27 mouse cellular contexts compared by ENCODE assay signal in the genomic region with DNA sequence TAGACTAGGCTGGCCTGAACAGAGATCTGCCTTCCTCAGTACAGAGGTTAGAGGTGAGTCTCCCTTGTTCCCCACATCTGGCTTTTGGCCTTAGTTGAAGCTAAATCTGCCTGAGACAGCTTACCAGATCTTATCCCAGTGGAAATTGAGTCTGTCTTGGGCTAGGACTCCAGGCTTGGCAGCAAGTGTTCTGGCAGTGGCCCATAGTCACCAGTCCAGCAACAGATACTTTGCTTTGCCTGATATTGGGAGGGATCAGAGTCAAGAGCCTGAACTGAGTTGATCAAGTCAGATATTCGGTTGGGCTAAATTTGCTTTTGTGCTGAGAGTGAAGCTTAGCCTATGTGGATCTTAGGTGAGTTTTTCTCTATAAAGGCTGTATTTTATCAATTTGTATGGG. TPM values are rescaled to one million over a fixed set of nuclear protein-coding genes. Genes with fewer than 3 reads are reported as not detected.
DNase-seq lines count a peak whose midpoint lies in the region; ATAC-seq and TF ChIP-seq lines count a peak whose summit lies in the region.
"Had no signal": no experiment of that assay in that cellular context is flagged by ENCODE, and none has a peak within 500 bp of the region (broad histone marks: within the 10 kb centered on the region; RNA-seq: fewer than 3 reads in every experiment).

No protein-coding gene starts in this region.

- H3K4me1 ChIP-seq in heart, embryonic 10.5 days = peaks cover 27% of the 10 kb centered on the region
- H3K4me1 ChIP-seq in E14TG2a.4 (replicated peaks; ENCODE audit: low read depth, low read length) (peaks cover 92% of the 10 kb centered on the region), MEL (ENCODE audit: control insufficient read depth in 1 of 2, insufficient read depth in 2 of 2, low read length in 2 of 2) (peaks cover 0 to 18% of the 10 kb centered on the region in 2 experiments; a peak in 2 of 4 replicates)
- H3K4me1 ChIP-seq in forebrain, embryonic 14.5 days (ENCODE audit: control insufficient read depth, insufficient read depth, low read length) = peaks cover 27% of the 10 kb centered on the region
- peaks cover 21% of the 10 kb centered on the region; the same call in 1 of the 2 replicates for H3K4me1 ChIP-seq in cerebellum, adult 2 months (ENCODE audit: control insufficient read depth, insufficient read depth, low read length)

- no peak for TF ChIP-seq RAD21 in MEL (IDR thresholded peaks at IDR 0.05; ENCODE audit: low read depth, low read length)

- H3K9me3 ChIP-seq in heart, embryonic 10.5 days = no peaks in the 10 kb centered on the region
- H3K9me3 ChIP-seq in E14TG2a.4 (ENCODE audit: low read length) (no peaks in the 10 kb centered on the region), MEL (replicated peaks; ENCODE audit: insufficient read depth, low read length) (no peaks in the 10 kb centered on the region)
- H3K9me3 ChIP-seq in forebrain, embryonic 14.5 days (replicated peaks; ENCODE audit: control insufficient read depth, low read length) = no peaks in the 10 kb centered on the region
- H3K9me3 ChIP-seq: embryonic facial prominence, embryonic 13.5 days; forebrain, embryonic 10.5 days; midbrain, embryonic 12.5 days; neural tube, embryonic 12.5 days; stomach, embryonic 15.5 days had no signal

- TF ChIP-seq CTCF in E14TG2a.4 (conservative IDR thresholded peaks at IDR 0.05; ENCODE audit: low read length) (no peak), MEL (IDR thresholded peaks at IDR 0.05 in 2 of 3, conservative IDR thresholded peaks at IDR 0.05 in 1 of 3; ENCODE audit: control insufficient read depth in 1 of 3, insufficient read depth in 1 of 3, low read depth in 2 of 3, low read length in 3 of 3, poor library complexity in 1 of 3, severe bottlenecking in 1 of 3) (no peak)
- TF ChIP-seq CTCF in cerebellum, adult 2 months (IDR thresholded peaks at IDR 0.05; ENCODE audit: borderline replicate concordance, insufficient read depth, low read depth, low read length) = no peak

- intact Hi-C loops in heart, postnatal 14 days (cut with DNase I) = loop anchor here (5.0 to 10.0 kb wide), 2 partner anchors 961 to 1198 kb away; a partner anchor contains a TSS
- intact Hi-C loops in gastrocnemius, postnatal 14 days (cut with DNase I; ENCODE audit: low total_unique reads) = no loop called here

- H3K4me3 ChIP-seq in heart, embryonic 10.5 days = no peak overlapping the region
- peak overlapping the region; percentile 45 for H3K4me3 ChIP-seq in E14TG2a.4 (replicated peaks; ENCODE audit: low read length)
- no peak overlapping the region for H3K4me3 ChIP-seq in MEL (ENCODE audit: control insufficient read depth in 1 of 2, insufficient read depth in 1 of 2, low read depth in 2 of 2, low read length in 2 of 2)
- no peak overlapping the region for H3K4me3 ChIP-seq in forebrain, embryonic 14.5 days (ENCODE audit: low read depth, low read length)
- no peak overlapping the region for H3K4me3 ChIP-seq in cerebellum, adult 2 months (replicated peaks; ENCODE audit: insufficient read depth, low read depth, low read length)
- H3K4me3 ChIP-seq: embryonic facial prominence, embryonic 13.5 days; forebrain, embryonic 10.5 days; left cerebral cortex, adult 2 months; midbrain, embryonic 12.5 days; myocyte; neural tube, embryonic 12.5 days; stomach, embryonic 15.5 days had no signal

- no peak for ATAC-seq in forebrain, embryonic 14.5 days
- ATAC-seq: forebrain, embryonic 16.5 days; Patski had no signal

- H3K27ac ChIP-seq in heart, embryonic 10.5 days = no peak overlapping the region
- no peak overlapping the region; the same call in 1 of the 2 replicates for H3K27ac ChIP-seq in MEL (ENCODE audit: control insufficient read depth, low read depth, low read length)
- no peak overlapping the region for H3K27ac ChIP-seq in forebrain, embryonic 14.5 days (ENCODE audit: low read depth, low read length)
- H3K27ac ChIP-seq in cerebellum, adult 2 months (ENCODE audit: insufficient read depth, low read length) = no peak overlapping the region
- H3K27ac ChIP-seq: embryonic facial prominence, embryonic 13.5 days; forebrain, embryonic 10.5 days; hindbrain, embryonic 14.5 days; left cerebral cortex, adult 2 months; midbrain, embryonic 12.5 days; neural tube, embryonic 12.5 days; stomach, embryonic 15.5 days had no signal

- no peak overlapping the region for H3K9ac ChIP-seq in MEL (ENCODE audit: control insufficient read depth, low read depth, low read length, poor library complexity, severe bottlenecking)
- H3K9ac ChIP-seq in forebrain, embryonic 14.5 days (ENCODE audit: low read length) = no peak overlapping the region
- H3K9ac ChIP-seq: embryonic facial prominence, embryonic 13.5 days; hindbrain, embryonic 14.5 days; midbrain, embryonic 12.5 days; neural tube, embryonic 12.5 days; stomach, embryonic 15.5 days had no signal

- no peak overlapping the region for H3K4me2 ChIP-seq in forebrain, embryonic 14.5 days (ENCODE audit: low read length)
- H3K4me2 ChIP-seq: embryonic facial prominence, embryonic 13.5 days; hindbrain, embryonic 14.5 days; midbrain, embryonic 12.5 days; neural tube, embryonic 12.5 days; stomach, embryonic 15.5 days had no signal

- TF ChIP-seq POLR2A in MEL (IDR thresholded peaks at IDR 0.05; ENCODE audit: control insufficient read depth in 1 of 2, insufficient read depth in 1 of 2, low read depth in 1 of 2, low read length in 2 of 2, poor library complexity in 1 of 2) = peak in 1 of 2 experiments; percentile 55; a peak in 1 of 4 replicates
- TF ChIP-seq POLR2A in cerebellum, adult 2 months (IDR thresholded peaks at IDR 0.05; ENCODE audit: borderline replicate concordance, insufficient read depth, low read length) = no peak

- DNase-seq in heart, postnatal 14 days = peak; percentile 21 to 23
- no peak for DNase-seq in heart, embryonic 10.5 days (ENCODE audit: low spot score)
- peak; percentile 23 for DNase-seq in MEL (ENCODE audit: low read depth, low spot score)
- DNase-seq in gastrocnemius, postnatal 14 days = peak; percentile 46
- DNase-seq in forebrain, embryonic 14.5 days (ENCODE audit: low spot score) = no peak
- DNase-seq in spleen, adult 12 weeks (ENCODE audit: low spot score) = no peak
- no peak for DNase-seq in cerebellum, adult 2 months
- DNase-seq: adrenal gland, postnatal 25 days; B cell, adult 2 months; cerebellum, adult 11-12 months; cerebellum, postnatal 10 days; kidney, adult 11 months; kidney, postnatal 14 days; left cerebral cortex, postnatal 4 days; lung, postnatal 36 days; right cerebral cortex, postnatal 4 days had no signal

- TF ChIP-seq EP300 in MEL (IDR thresholded peaks at IDR 0.05; ENCODE audit: low read depth in 1 of 2, low read length in 2 of 2) = no peak

- WGBS in heart, embryonic 10.5 days = 93% methylated on average over 1 of the region's 1 CpGs
- WGBS in forebrain, embryonic 14.5 days = 92% methylated on average over 1 of the region's 1 CpGs
- 52% methylated on average over 1 of the region's 1 CpGs for WGBS in cerebellum, adult 2 months

- peaks cover 77% of the 10 kb centered on the region for H3K36me3 ChIP-seq in heart, embryonic 10.5 days
- H3K36me3 ChIP-seq in E14TG2a.4 (ENCODE audit: insufficient read depth, low read length) (peaks cover 98% of the 10 kb centered on the region), MEL (ENCODE audit: control insufficient read depth in 1 of 2, insufficient read depth in 2 of 2, low read length in 2 of 2) (peaks cover 41 to 47% of the 10 kb centered on the region in 2 experiments)
- H3K36me3 ChIP-seq in forebrain, embryonic 14.5 days (ENCODE audit: control insufficient read depth, insufficient read depth, low read length) = peaks cover 78% of the 10 kb centered on the region

- H3K79me2 ChIP-seq in MEL (ENCODE audit: control insufficient read depth, insufficient read depth, low read length, poor library complexity) = peaks cover 37% of the 10 kb centered on the region

- H3K27me3 ChIP-seq in heart, embryonic 10.5 days (ENCODE audit: insufficient read depth, poor library complexity, severe bottlenecking) = no peaks in the 10 kb centered on the region
- no peaks in the 10 kb centered on the region for H3K27me3 ChIP-seq in E14TG2a.4 (ENCODE audit: insufficient read depth, low read length)
- H3K27me3 ChIP-seq in MEL (ENCODE audit: control insufficient read depth in 1 of 2, insufficient read depth in 2 of 2, low read length in 2 of 2) = no peaks in the 10 kb centered on the region
- no peaks in the 10 kb centered on the region for H3K27me3 ChIP-seq in forebrain, embryonic 14.5 days (replicated peaks; ENCODE audit: control insufficient read depth, insufficient read depth, low read length)
- H3K27me3 ChIP-seq in cerebellum, adult 2 months (ENCODE audit: control insufficient read depth, insufficient read depth, low read length) = no peaks in the 10 kb centered on the region
- H3K27me3 ChIP-seq: embryonic facial prominence, embryonic 13.5 days; midbrain, embryonic 12.5 days; neural tube, embryonic 12.5 days; Patski; stomach, embryonic 15.5 days had no signal

TF ChIP-seq in MEL, 35 proteins besides CTCF, POLR2A, EP300 and RAD21 (continues in another document):
- no peak for TF ChIP-seq USF2 (IDR thresholded peaks at IDR 0.05; ENCODE audit: borderline replicate concordance in 1 of 2, insufficient read depth in 1 of 2, low read depth in 1 of 2, low read length in 2 of 2)
- TF ChIP-seq ZKSCAN1 (IDR thresholded peaks at IDR 0.05; ENCODE audit: low read depth, low read length) = no peak
- no peak for TF ChIP-seq SIN3A (IDR thresholded peaks at IDR 0.05; ENCODE audit: low read length)
- TF ChIP-seq MAZ (IDR thresholded peaks at IDR 0.05; ENCODE audit: low read depth, low read length) = no peak
- TF ChIP-seq GATA1 (IDR thresholded peaks at IDR 0.05; ENCODE audit: low read depth, low read length) = no peak
- TF ChIP-seq MYB (IDR thresholded peaks at IDR 0.05; ENCODE audit: low read depth, low read length) = no peak

RNA-seq across cellular contexts. Expression of a gene that starts 9.6 kb away (rescaled TPM):
- 100 to 1,000 TPM; 816 to 895 TPM for total RNA-seq in heart, postnatal 14 days (2021)
- polyA plus RNA-seq in heart, embryonic 10.5 days (2016; fragmentation: Nextera tagmentation; extraction: Ambion mirVana) = 782 and 904 TPM in 2 replicates
- 2,513 and 2,687 TPM in 2 replicates for total RNA-seq in MEL (2012; rRNA removed)
- polyA plus RNA-seq in MEL (2012; ENCODE audit: insufficient read depth in 1 of 2, insufficient read length in 2 of 2, low read depth in 1 of 2, low replicate concordance in 2 of 2, missing spikeins in 1 of 2) = 1,000 to 10,000 TPM in 1 of 2 experiments, not detected in 1; 2,914 TPM
- total RNA-seq in gastrocnemius, postnatal 14 days (2021) = 100 to 1,000 TPM; 883 to 959 TPM
- polyA plus RNA-seq in forebrain, embryonic 14.5 days (2014; fragmentation: Nextera tagmentation; extraction: Ambion mirVana) = 726 and 919 TPM in 2 replicates
- polyA plus RNA-seq in cerebellum, adult 2 months (2012; rRNA removed) = 1,301 and 1,467 TPM in 2 replicates

RNA-seq across cellular contexts. Expression of a gene that starts 9.6 kb away (rescaled TPM):
- 10 to 100 TPM; 12.4 to 13.3 TPM for total RNA-seq in heart, postnatal 14 days (2021)
- polyA plus RNA-seq in heart, embryonic 10.5 days (2016; fragmentation: Nextera tagmentation; extraction: Ambion mirVana) = 16.9 and 18.1 TPM in 2 replicates
- 22.8 and 24.0 TPM in 2 replicates for total RNA-seq in MEL (2012; rRNA removed)
- 10 to 100 TPM in 1 of 2 experiments, not detected in 1; 26.6 TPM for polyA plus RNA-seq in MEL (2012; ENCODE audit: insufficient read depth in 1 of 2, insufficient read length in 2 of 2, low read depth in 1 of 2, low replicate concordance in 2 of 2, missing spikeins in 1 of 2)
- total RNA-seq in gastrocnemius, postnatal 14 days (2021) = 1 to 10 TPM; 7.5 to 8.1 TPM
- polyA plus RNA-seq in forebrain, embryonic 14.5 days (2014; fragmentation: Nextera tagmentation; extraction: Ambion mirVana) = 14.7 and 15.5 TPM in 2 replicates
- 22.0 and 25.2 TPM in 2 replicates for polyA plus RNA-seq in cerebellum, adult 2 months (2012; rRNA removed)

Comparison
In these comparisons a context has a peak if more than half of its experiments do, and no peak if none do; other contexts are left out.
1. DNase-seq: peak in heart, postnatal 14 days (2 of 2), MEL (single experiment) and gastrocnemius, postnatal 14 days (single experiment); none in heart, embryonic 10.5 days (single experiment), forebrain, embryonic 14.5 days (single experiment), spleen, adult 12 weeks (single experiment) and cerebellum, adult 2 months (0 of 2).